Mouse (Mus musculus) skeletal muscle tissue, postnatal 0 days (tissue): Measurements from ENCODE around the gene Saa2. TPM values are rescaled to one million over a fixed set of nuclear protein-coding genes. Genes with fewer than 3 reads are reported as not detected.

Source experiments
- polyA plus RNA-seq: library from polyadenylated mRNA; unstranded; fragments of >200 nt; fragmentation: Nextera tagmentation; extraction: Ambion mirVana; gene quantifications from 2 replicates; pipeline ENCODE4 v1.2.1, GENCODE M21; 2015

Gene Saa2
- 0.35 and 0.40 TPM in 2 replicates for polyA plus RNA-seq

DNA sequence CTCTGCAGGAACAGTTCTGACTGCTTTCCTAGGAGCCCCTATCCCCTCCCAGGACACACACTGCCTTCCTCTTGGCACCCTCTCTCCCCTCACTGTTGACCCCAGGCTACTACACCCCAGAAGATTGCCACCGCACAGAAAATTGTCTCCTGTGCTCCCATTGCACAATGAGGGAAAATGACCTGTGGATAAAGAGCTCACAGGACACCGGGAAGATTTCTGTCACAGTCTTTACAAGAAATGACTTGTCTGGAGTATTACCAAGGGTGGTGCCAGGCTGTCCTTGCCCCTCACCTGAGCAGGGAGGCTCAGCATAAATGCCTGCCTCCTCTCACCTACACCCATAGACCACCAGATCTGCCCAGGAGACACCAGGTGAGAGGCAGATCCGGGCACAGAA, at the start of gene Saa2:
Saa2 (plus strand) TSS at position 301 of the 400 bp plus-strand sequence.

DNA sequence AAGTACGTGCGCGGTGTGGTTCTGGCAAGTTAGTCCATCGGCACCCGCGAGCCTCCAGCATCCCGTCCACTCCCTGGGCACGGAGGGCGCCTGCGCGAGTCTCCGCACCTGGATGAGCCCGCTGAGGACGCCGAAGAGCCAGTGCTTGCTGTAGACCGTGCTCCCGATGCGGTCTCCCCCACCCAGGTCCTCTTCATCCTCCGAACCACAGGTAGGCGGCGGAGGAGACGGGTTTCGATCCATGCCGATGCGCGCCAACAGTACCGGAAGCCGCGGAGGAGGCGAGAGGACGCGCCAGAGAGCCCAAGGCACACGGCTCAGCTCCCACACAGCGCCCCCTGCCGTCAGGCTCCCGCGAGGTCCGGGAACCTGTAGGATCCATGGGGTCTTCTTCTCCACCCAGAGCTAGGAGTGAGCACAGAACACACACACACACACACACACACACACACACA, 41.2 kb upstream of the Saa2 start, which contains the start of gene Saal1:
Saal1 (minus strand) TSS at position 291 of the 455 bp plus-strand sequence.

DNA sequence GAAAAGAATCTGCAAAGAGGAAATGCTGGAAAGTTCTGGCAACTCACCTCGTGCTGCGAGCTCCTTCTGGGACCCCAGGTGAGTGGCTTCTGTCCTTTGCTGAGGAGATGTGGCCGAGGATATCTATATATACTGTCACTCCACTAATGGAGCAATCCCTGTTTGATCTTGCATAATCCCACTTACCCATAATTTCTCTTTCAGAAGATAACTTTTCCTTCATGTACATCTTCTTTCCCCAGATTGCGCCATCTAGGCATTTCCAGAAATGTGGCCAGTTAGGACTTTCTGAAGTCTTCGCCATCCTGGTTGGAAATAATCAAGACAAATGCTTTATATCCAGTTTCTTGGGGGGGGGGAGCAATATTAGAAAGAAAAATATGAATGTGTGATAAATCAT, 36.0 kb upstream of the Saa2 start, which contains the start of gene Saa3:
Saa3 (minus strand) TSS at position 101 of the 400 bp plus-strand sequence.

DNA sequence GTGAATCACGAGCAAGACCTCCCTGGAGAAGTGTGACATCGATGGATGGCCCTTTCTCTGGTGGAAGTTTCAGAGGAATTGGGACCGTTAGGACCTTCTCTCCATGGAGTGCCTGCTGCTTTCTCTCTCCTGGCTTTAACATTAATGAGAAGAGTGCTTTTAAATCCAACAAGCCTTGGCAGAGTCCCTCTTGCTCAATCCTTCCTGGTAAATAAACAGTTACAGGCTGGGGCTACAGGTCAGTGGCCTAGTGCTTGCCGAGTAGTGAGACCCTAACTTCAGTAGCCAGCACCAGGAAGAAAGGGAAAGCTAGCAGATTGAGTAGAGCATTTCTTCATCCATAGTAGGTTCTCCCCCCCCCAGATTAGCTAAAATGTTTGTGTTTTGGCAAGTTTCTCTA, 19.1 kb upstream of the Saa2 start, which contains the start of gene Saa4:
Saa4 (minus strand) TSS at position 146 of the 400 bp plus-strand sequence.

DNA sequence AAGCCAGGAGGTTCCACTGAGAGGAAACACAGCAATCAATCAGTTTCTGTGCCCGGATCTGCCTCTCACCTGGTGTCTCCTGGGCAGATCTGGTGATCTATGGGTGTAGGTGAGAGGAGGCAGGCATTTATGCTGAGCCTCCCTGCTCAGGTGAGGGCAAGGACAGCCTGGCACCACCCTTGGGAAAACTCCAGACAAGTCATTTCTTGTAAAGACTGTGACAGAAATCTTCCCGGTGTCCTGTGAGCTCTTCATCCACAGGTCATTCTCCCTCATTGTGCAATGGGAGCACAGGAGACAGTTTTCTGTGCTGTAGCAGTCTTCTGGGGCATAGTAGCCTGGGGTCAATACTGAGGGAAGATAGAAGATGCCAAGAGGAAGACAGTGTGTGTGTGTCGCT, 8.7 kb upstream of the Saa2 start, which contains the start of gene Saa1:
Saa1 (minus strand) TSS at position 101 of the 400 bp plus-strand sequence.

DNA sequence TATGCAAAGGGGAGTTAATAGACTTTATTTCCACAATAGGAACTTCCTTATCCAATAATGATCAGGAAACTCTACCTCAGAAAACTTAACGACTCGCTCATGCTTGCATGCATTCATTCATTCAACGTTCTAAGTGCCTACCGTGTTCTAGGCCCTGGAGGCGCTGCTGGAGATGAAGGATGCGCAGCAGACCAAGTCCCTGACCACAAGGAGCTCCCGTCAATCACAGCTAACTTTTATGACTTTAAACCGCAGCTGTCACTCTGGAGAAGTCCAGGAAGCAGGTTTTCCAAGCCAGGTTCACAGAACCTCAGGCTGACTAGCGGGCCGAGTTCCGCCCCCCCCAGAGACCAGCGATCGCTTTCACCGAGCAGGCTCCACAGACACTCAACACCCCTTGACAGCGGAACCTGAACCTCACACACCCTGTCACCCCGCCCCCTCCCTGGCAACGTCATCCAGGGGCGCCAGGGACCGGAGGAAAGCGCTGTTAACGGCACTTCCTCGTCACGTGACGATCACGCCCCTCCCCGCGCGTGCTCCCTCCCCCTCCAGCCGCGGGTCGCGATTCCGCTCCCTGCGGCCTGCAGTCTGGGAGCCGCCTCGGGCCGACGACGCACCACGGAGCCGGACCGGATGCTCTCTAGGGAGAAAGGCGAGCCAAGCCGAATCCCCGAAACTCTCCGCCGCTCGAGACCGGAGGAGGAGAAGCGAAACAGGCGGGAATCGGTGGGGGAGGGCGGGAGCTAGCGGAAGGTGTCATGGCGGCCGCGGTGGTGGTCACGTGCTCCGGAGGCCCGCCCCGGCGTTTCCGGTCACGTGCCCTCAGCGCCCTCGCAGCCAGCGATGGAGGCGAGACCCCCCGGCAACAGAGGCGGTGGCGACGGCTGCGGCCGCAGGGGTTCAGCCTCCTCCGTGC, 44.0 kb downstream of the Saa2 start, which contains the start of the genes Hps5 and Gtf2h1:
Hps5 (minus strand) TSS at position 778 of the 919 bp plus-strand sequence.
Gtf2h1 (plus strand) TSS at position 817 of the 919 bp plus-strand sequence.

Other genes with a start within 250 kb of the Saa2 start
- gene Sergef, start 112.0 kb upstream of the Saa2 start, polyA plus RNA-seq = 5.4 and 7.5 TPM in 2 replicates
- 1.8 and 3.3 TPM in 2 replicates for gene Tph1, start 79.3 kb upstream of the Saa2 start, polyA plus RNA-seq
- 8.0 and 8.8 TPM in 2 replicates for gene Saal1, start 41.1 kb upstream of the Saa2 start, polyA plus RNA-seq
- gene Saa3, start 36.1 kb upstream of the Saa2 start, polyA plus RNA-seq = 0.72 and 0.96 TPM in 2 replicates
- not detected in 2 replicates for gene Saa4, start 19.2 kb upstream of the Saa2 start, polyA plus RNA-seq
- gene Saa1, start 8.8 kb upstream of the Saa2 start, polyA plus RNA-seq = 0.18 and 0.23 TPM in 2 replicates
- 5.5 and 6.6 TPM in 2 replicates for gene Hps5, start 44.3 kb downstream of the Saa2 start, polyA plus RNA-seq
- 30.1 and 31.4 TPM in 2 replicates for gene Gtf2h1, start 44.3 kb downstream of the Saa2 start, polyA plus RNA-seq
- 2,894 and 2,904 TPM in 2 replicates for gene Ldha, start 89.7 kb downstream of the Saa2 start, polyA plus RNA-seq
- gene Ldhc, start 109.4 kb downstream of the Saa2 start, polyA plus RNA-seq = not detected in 2 replicates
- 125 and 132 TPM in 2 replicates for gene Tsg101, start 168.2 kb downstream of the Saa2 start, polyA plus RNA-seq
- 3.9 and 4.4 TPM in 2 replicates for gene Uevld, start 206.7 kb downstream of the Saa2 start, polyA plus RNA-seq
- gene Gm9999, start 231.8 kb downstream of the Saa2 start, polyA plus RNA-seq = not detected in 2 replicates